Mouse (Mus musculus) kidney, embryonic 16.5 days (tissue): ENCODE data around the gene Olfr1214. TPM values are rescaled to one million over a fixed set of nuclear protein-coding genes. Genes with fewer than 3 reads are reported as not detected.
"Not testable (repeated sequence)": the region's sequence is repeated elsewhere in the genome, so short reads cannot be mapped to it uniquely, and the experiment has no call there.

Source experiments
- ATAC-seq: fragments of 200-750 bp; cut with Nextera tagmentation; 2 replicates; pipeline ENCODE4 v1.8.0; 2017; ENCODE audit warnings: moderate TSS enrichment; ENCODE audit not compliant: low FRiP score, low TSS enrichment
- H3K27ac ChIP-seq: fragments of 300-500 bp; sonication (generic); 2 replicates; pipeline ENCODE4 v1.5.1; 2014; ENCODE audit warnings: low read length
- H3K27me3 ChIP-seq: fragments of 300-500 bp; sonication (generic); 2 replicates; pipeline ENCODE4 v1.6.1; 2014; ENCODE audit warnings: low read length, control low read depth, mixed read lengths; ENCODE audit not compliant: insufficient read depth
- H3K36me3 ChIP-seq: fragments of 300-500 bp; sonication (generic); 2 replicates; pipeline ENCODE4 v1.6.1; 2014; ENCODE audit warnings: low read length, control low read depth, mixed read lengths; ENCODE audit not compliant: insufficient read depth
- H3K4me1 ChIP-seq: fragments of 300-500 bp; sonication (generic); 2 replicates; pipeline ENCODE4 v1.6.1; 2014; ENCODE audit warnings: low read length, control low read depth, mixed read lengths; ENCODE audit not compliant: insufficient read depth
- H3K4me2 ChIP-seq: fragments of 300-500 bp; sonication (generic); replicated peaks from 2 replicates; pipeline ENCODE4 v1.6.1; 2014; ENCODE audit warnings: low read depth, low read length
- H3K4me3 ChIP-seq: fragments of 300-500 bp; sonication (generic); 2 replicates; pipeline ENCODE4 v1.5.1; 2014; ENCODE audit warnings: mild to moderate bottlenecking, low read length
- H3K9ac ChIP-seq: fragments of 300-500 bp; sonication (generic); replicated peaks from 2 replicates; pipeline ENCODE4 v1.6.1; 2014; ENCODE audit warnings: low read length
- H3K9me3 ChIP-seq: fragments of 300-500 bp; sonication (generic); 2 replicates; pipeline ENCODE4 v1.6.1; 2016; ENCODE audit warnings: low read length, control low read depth
- WGBS: fragments of 180-500 bp; shearing (Covaris S2); extraction: QIAGEN DNeasy Blood & Tissue Kit; methylation state at CpG from one replicate; pipeline ENCODE4 v1.1.7; 2014; 5-methylcytosine and 5-hydroxymethylcytosine counted together
- polyA plus RNA-seq: library from polyadenylated mRNA; unstranded; fragments of >200 nt; fragmentation: Nextera tagmentation; extraction: Ambion mirVana; gene quantifications from 2 replicates; pipeline ENCODE4 v1.2.1, GENCODE M21; 2015

Olfr1214 gene
- not detected in 2 replicates for polyA plus RNA-seq

DNA sequence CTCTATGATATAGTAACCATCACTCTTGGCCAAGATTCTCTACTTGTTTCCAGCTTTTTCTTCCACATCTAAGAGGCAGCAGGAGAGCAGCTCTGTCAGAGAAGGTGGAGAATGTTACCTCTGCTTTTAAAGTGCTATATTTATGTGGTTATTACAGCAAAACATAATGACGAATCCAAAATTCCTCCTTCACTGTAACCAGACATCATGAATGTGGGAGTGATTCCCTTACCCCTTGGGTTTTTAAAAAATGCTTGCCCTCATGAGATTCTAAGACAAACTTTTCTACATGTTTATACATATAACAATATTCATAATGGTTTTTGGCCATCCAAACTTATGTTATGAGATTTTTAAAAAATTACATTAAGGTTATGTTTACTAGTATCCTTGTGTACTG, at the start of gene Olfr1214:
Gene Olfr1214, minus strand, starts transcription at position 101 of the 400 bp plus-strand sequence.
- H3K27me3 ChIP-seq: no peaks in the 10 kb centered on the region
- no peaks in the 10 kb centered on the region for H3K9me3 ChIP-seq
- H3K4me2 ChIP-seq: no peak within 1 kb of the TSS
- ATAC-seq: no peak
- no peak within 1 kb of the TSS for H3K4me3 ChIP-seq
- 74% methylated on average over 1 of the region's 1 CpGs for WGBS
- H3K4me1 ChIP-seq: no peaks in the 10 kb centered on the region
- no peak within 1 kb of the TSS for H3K9ac ChIP-seq
- no peaks in the 10 kb centered on the region for H3K36me3 ChIP-seq
- H3K27ac ChIP-seq: no peak within 1 kb of the TSS

DNA sequence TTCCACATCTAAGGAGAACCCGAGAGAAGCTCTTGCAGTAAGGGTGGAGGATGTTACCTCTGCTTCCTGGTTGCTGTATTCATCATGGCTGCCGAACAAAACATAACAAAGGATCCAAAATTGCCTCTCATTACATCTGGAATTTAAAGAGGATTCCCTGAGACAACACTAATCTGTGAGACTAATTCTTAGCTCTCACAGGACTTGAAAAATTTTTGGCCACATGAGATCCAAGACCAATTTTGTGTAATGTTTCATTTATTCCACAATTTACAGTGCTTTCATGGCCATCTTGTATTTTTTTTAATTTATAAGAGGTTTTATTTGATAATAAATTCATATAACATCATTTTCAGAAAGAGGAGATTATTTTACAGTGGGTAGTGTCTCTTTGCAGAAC, 39.5 kb upstream of the Olfr1214 start, which contains the start of gene Olfr1217:
Gene Olfr1217, minus strand, starts transcription at position 101 of the 400 bp plus-strand sequence.
- 68% methylated on average over 2 of the region's 2 CpGs for WGBS

DNA sequence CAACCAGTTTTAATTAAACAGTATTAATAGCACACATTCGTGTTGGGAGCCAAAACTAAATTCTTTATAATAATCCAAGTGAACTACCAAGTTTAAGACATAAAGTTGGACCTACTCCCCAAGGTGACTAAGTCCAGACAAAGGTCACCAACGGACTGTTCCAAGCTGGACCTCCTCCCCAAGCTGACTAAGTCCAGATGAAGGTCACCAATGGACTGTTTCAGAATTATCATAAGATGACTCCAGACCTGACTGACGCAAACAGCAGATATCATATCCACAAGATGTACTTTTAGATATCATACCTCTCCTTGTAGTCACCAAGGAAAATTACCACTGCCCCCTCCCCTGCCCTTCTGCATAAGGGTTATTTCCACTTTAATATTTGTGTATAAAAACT, 29.0 kb upstream of the Olfr1214 start:
- WGBS: 63% methylated on average over 3 of the region's 3 CpGs
- H3K27me3 ChIP-seq, H3K9me3 ChIP-seq, H3K4me3 ChIP-seq, H3K9ac ChIP-seq, H3K36me3 ChIP-seq, H3K4me1 ChIP-seq, ATAC-seq, H3K4me2 ChIP-seq, H3K27ac ChIP-seq: not testable (repeated sequence)

More for the DNA sequence above, 39.5 kb upstream of the Olfr1214 start, which contains the start of gene Olfr1217:
- no peak for ATAC-seq
- Histone ChIP-seq H3K4me3 (no peak within 1 kb of the TSS), H3K9ac (no peak within 1 kb of the TSS), H3K27ac (no peak within 1 kb of the TSS), H3K4me1 (no peaks in the 10 kb centered on the region), H3K36me3 (no peaks in the 10 kb centered on the region), H3K9me3 (no peaks in the 10 kb centered on the region), H3K27me3 (no peaks in the 10 kb centered on the region), H3K4me2 (no peak within 1 kb of the TSS)

DNA sequence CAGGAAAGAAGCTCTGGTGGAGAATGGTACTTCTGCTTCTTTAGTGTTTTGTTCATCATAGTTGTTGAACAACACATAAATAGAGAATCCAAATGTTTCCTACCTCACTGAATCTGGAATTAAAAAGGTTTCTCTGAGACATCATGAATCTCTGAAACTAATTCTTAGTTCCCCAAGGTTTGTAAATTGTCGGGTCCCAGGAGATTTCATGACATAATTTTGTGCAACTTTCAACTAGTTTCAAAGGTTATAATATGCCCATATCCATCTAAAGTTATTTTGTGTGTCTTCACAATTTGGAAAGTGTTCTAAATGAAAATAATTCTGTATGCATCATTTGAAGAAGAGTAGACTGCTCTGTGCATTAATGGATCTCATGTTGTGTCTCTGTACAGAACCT, 25.8 kb upstream of the Olfr1214 start, which contains the start of gene Olfr1216:
Gene Olfr1216, minus strand, starts transcription at position 101 of the 400 bp plus-strand sequence.
- Histone ChIP-seq H3K4me3 (no peak within 1 kb of the TSS), H3K27me3 (no peaks in the 10 kb centered on the region), H3K4me1 (no peaks in the 10 kb centered on the region), H3K36me3 (no peaks in the 10 kb centered on the region), H3K9ac (no peak within 1 kb of the TSS), H3K27ac (no peak within 1 kb of the TSS), H3K9me3 (no peaks in the 10 kb centered on the region), H3K4me2 (no peak within 1 kb of the TSS)
- 84% methylated on average over 1 of the region's 1 CpGs for WGBS
- no peak for ATAC-seq

DNA sequence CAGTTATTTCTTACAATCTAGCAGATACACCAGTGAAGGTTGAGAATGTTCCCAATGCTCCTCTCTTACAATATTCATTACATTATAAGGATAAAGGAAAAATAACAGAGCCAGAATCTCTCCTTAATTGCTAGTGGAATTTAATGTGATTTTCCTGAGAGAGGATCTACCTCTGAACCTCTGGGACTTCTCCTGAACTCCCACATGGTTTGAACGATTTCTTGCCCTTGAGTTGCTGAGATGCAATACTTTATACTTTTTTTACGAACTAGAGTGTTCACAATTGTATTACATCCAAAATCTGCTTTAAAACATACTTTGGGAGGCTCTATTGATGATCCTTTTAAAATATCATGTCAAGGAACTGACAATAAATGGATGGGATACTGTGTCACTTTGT, 14.4 kb upstream of the Olfr1214 start, which contains the start of gene Olfr1215:
Gene Olfr1215, minus strand, starts transcription at position 101 of the 400 bp plus-strand sequence.
- Histone ChIP-seq H3K9ac (no peak within 1 kb of the TSS), H3K27me3 (no peaks in the 10 kb centered on the region), H3K27ac (no peak within 1 kb of the TSS), H3K4me1 (no peaks in the 10 kb centered on the region), H3K9me3 (no peaks in the 10 kb centered on the region), H3K4me2 (no peak within 1 kb of the TSS), H3K36me3 (no peaks in the 10 kb centered on the region), H3K4me3 (no peak within 1 kb of the TSS)
- ATAC-seq: no peak
- 76% methylated on average over 2 of the region's 2 CpGs for WGBS

DNA sequence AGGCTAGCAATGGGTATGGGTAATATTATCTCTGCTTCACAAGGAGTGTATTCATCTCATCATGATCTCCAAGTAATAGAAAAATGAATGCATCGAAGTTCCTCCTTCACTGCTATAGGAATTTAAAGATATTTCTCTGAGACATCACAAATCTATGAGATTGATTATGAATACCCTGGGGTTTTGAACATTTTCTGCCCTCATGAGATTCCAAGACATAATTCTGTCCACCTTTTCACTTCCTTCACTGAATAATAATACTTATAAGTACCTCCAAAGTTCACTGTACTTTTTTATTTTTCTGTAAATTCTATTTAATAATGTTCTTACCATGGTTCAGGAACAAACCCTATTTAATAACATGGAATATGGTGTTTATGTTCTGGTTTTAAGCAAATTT, 12.3 kb downstream of the Olfr1214 start, which contains the start of gene Gm13762:
Gene Gm13762, minus strand, starts transcription at position 101 of the 400 bp plus-strand sequence.
- WGBS: 94% methylated on average over 1 of the region's 1 CpGs
- no peaks in the 10 kb centered on the region for H3K36me3 ChIP-seq
- no peaks in the 10 kb centered on the region for H3K4me1 ChIP-seq
- H3K4me3 ChIP-seq: no peak within 1 kb of the TSS
- no peak for ATAC-seq
- H3K27me3 ChIP-seq: no peaks in the 10 kb centered on the region
- no peak within 1 kb of the TSS for H3K27ac ChIP-seq
- H3K4me2 ChIP-seq: no peak within 1 kb of the TSS
- H3K9me3 ChIP-seq: no peaks in the 10 kb centered on the region
- no peak within 1 kb of the TSS for H3K9ac ChIP-seq

DNA sequence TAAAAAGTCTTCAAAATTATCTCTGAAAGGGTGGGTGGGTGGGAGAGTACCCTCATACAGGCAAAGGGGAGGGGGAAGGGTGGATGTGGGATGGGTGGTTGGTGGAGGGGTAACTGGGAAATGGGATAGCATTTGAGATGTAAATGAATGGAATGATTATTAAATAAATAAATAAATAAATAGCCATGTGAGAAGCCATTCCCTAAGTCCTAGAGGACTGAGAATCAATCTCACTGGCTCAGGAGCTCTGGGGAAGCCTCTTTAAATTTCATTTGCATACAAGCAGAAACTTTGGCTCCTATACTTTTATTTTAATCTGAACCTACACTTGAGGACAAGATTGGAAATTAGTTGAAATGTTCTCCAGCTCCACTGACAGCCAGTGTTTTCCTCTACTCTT, 38.8 kb downstream of the Olfr1214 start, which contains the start of gene Olfr1212:
Gene Olfr1212, plus strand, starts transcription at position 301 of the 400 bp plus-strand sequence.
- no peak within 1 kb of the TSS for H3K4me2 ChIP-seq
- no peaks in the 10 kb centered on the region for H3K27me3 ChIP-seq
- no peaks in the 10 kb centered on the region for H3K9me3 ChIP-seq
- no peak for ATAC-seq
- H3K4me3 ChIP-seq: no peak within 1 kb of the TSS
- no peaks in the 10 kb centered on the region for H3K36me3 ChIP-seq
- no peaks in the 10 kb centered on the region for H3K4me1 ChIP-seq
- H3K27ac ChIP-seq: no peak within 1 kb of the TSS
- no peak within 1 kb of the TSS for H3K9ac ChIP-seq

DNA sequence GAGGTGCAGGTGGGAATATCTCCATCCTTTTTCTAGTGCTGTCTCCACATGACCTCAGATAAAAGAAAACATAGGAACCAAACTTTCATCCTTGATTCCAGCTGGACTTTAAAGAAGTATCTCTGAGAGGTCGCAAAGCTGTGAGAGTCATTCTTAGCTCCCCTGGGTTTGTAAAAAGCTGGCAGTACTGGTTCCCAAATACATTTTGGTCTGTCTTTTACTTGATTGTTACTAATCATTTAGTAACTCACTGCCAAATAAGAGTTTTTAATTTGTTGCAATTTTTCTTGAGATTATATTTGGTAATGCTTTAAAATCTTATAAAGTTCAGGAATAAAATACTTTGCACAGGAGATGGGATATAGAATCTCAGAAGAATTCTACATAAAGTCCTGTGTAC, 54.4 kb downstream of the Olfr1214 start, which contains the start of gene Olfr1211:
Gene Olfr1211, minus strand, starts transcription at position 101 of the 400 bp plus-strand sequence.
- Histone ChIP-seq H3K4me2 (no peak within 1 kb of the TSS), H3K27ac (no peak within 1 kb of the TSS), H3K9me3 (no peaks in the 10 kb centered on the region), H3K4me1 (no peaks in the 10 kb centered on the region), H3K4me3 (no peak within 1 kb of the TSS), H3K9ac (no peak within 1 kb of the TSS), H3K36me3 (no peaks in the 10 kb centered on the region), H3K27me3 (no peaks in the 10 kb centered on the region)
- no peak for ATAC-seq
- 92% methylated on average over 1 of the region's 1 CpGs for WGBS

Other genes with a start within 250 kb of the Olfr1214 start
- not detected in 2 replicates for gene Olfr1198, start 241.3 kb downstream of the Olfr1214 start, polyA plus RNA-seq
- gene Olfr1199, start 232.2 kb downstream of the Olfr1214 start, polyA plus RNA-seq: not detected in 2 replicates
- gene Olfr1200, start 222.2 kb downstream of the Olfr1214 start, polyA plus RNA-seq: not detected in 2 replicates
- gene Olfr1201, start 199.6 kb downstream of the Olfr1214 start, polyA plus RNA-seq: not detected in 2 replicates
- gene Olfr1202, start 178.2 kb downstream of the Olfr1214 start, polyA plus RNA-seq: not detected in 2 replicates
- gene Olfr1205, start 162.9 kb downstream of the Olfr1214 start, polyA plus RNA-seq: not detected in 2 replicates
- gene Olfr1204, start 143.4 kb downstream of the Olfr1214 start, polyA plus RNA-seq: not detected in 2 replicates
- gene Olfr1206, start 129.4 kb downstream of the Olfr1214 start, polyA plus RNA-seq: not detected in 2 replicates
- gene Olfr1208, start 90.3 kb downstream of the Olfr1214 start, polyA plus RNA-seq: not detected in 2 replicates
- gene Olfr1209, start 77.5 kb downstream of the Olfr1214 start, polyA plus RNA-seq: not detected in 2 replicates
- not detected in 2 replicates for gene Olfr1211, start 54.5 kb downstream of the Olfr1214 start, polyA plus RNA-seq
- not detected in 2 replicates for gene Olfr1212, start 38.7 kb downstream of the Olfr1214 start, polyA plus RNA-seq
- gene Gm13762, start 12.4 kb downstream of the Olfr1214 start, polyA plus RNA-seq: not detected in 2 replicates
- gene Olfr1215, start 14.3 kb upstream of the Olfr1214 start, polyA plus RNA-seq: not detected in 2 replicates
- gene Olfr1216, start 25.7 kb upstream of the Olfr1214 start, polyA plus RNA-seq: not detected in 2 replicates
- gene Olfr1217, start 39.4 kb upstream of the Olfr1214 start, polyA plus RNA-seq: not detected in 2 replicates
- gene Olfr1218, start 68.5 kb upstream of the Olfr1214 start, polyA plus RNA-seq: not detected in 2 replicates
- not detected in 2 replicates for gene Olfr1219, start 90.9 kb upstream of the Olfr1214 start, polyA plus RNA-seq
- gene Olfr1220, start 114.2 kb upstream of the Olfr1214 start, polyA plus RNA-seq: not detected in 2 replicates
- not detected in 2 replicates for gene Olfr1221, start 124.6 kb upstream of the Olfr1214 start, polyA plus RNA-seq
- gene Olfr1222, start 140.4 kb upstream of the Olfr1214 start, polyA plus RNA-seq: not detected in 2 replicates
- gene Olfr1223, start 158.9 kb upstream of the Olfr1214 start, polyA plus RNA-seq: not detected in 2 replicates
- gene Olfr1224-ps1, start 171.4 kb upstream of the Olfr1214 start, polyA plus RNA-seq: not detected in 2 replicates
- not detected in 2 replicates for gene Olfr1225, start 182.0 kb upstream of the Olfr1214 start, polyA plus RNA-seq
- not detected in 2 replicates for gene Olfr1226, start 207.4 kb upstream of the Olfr1214 start, polyA plus RNA-seq